Comparison of ENCODE assay signal across 8 mouse cellular contexts in genomic region chr7:133776626-133776996, GRCm38 (mm10). TPM values are rescaled to one million over a fixed set of nuclear protein-coding genes. Genes with fewer than 3 reads are reported as not detected.
DNase-seq lines count a peak whose midpoint lies in the region; ATAC-seq lines count a peak whose summit lies in the region.

Fank1 (plus strand) TSS chr7:133776861.

- no peaks in the 10 kb centered on the region for H3K36me3 ChIP-seq in hindbrain, embryonic 15.5 days
- no peaks in the 10 kb centered on the region for H3K36me3 ChIP-seq in megakaryocyte, embryonic 14.5 days (replicated peaks; ENCODE audit: low read length)

- WGBS in hindbrain, embryonic 15.5 days, result 0% methylated on average over 44 of the region's 45 CpGs

- H3K27ac ChIP-seq in hindbrain, embryonic 15.5 days (replicated peaks), result peak within 1 kb of the TSS; percentile 40

- H3K27me3 ChIP-seq in hindbrain, embryonic 15.5 days, result no peaks in the 10 kb centered on the region
- H3K27me3 ChIP-seq in megakaryocyte, embryonic 14.5 days (replicated peaks), result peaks cover 20% of the 10 kb centered on the region

- H3K4me1 ChIP-seq in hindbrain, embryonic 15.5 days (replicated peaks), result peaks cover 35% of the 10 kb centered on the region
- peaks cover 18% of the 10 kb centered on the region for H3K4me1 ChIP-seq in megakaryocyte, embryonic 14.5 days

- peak; percentile 93 for ATAC-seq in hindbrain, embryonic 15.5 days (ENCODE audit: low FRiP score, low read depth)

- peak; percentile 65 for DNase-seq in WW6 (ENCODE audit: low read depth, low spot score)
- peak; percentile 92 to 94 for DNase-seq in cerebellum, postnatal 25 days
- DNase-seq in frontal cortex, postnatal 36 days (ENCODE audit: low spot score in 2 of 2), result peak; percentile 82 to 84
- peak; percentile 60 to 80 for DNase-seq in left cerebral cortex, adult 8-10 months (ENCODE audit: low spot score in 2 of 2)
- DNase-seq in right cerebral cortex, adult 2 months (ENCODE audit: low spot score in 2 of 2), result peak; percentile 81 to 87
- peak; percentile 89 for DNase-seq in urinary bladder, postnatal 14 days (ENCODE audit: low spot score)

- H3K9ac ChIP-seq in hindbrain, embryonic 15.5 days, result peak within 1 kb of the TSS; percentile 65

- peak within 1 kb of the TSS; percentile 80 for H3K4me2 ChIP-seq in hindbrain, embryonic 15.5 days

- no peaks in the 10 kb centered on the region for H3K9me3 ChIP-seq in hindbrain, embryonic 15.5 days
- H3K9me3 ChIP-seq in megakaryocyte, embryonic 14.5 days, result no peaks in the 10 kb centered on the region

- H3K4me3 ChIP-seq in hindbrain, embryonic 15.5 days, result peak within 1 kb of the TSS; percentile 75
- H3K4me3 ChIP-seq in megakaryocyte, embryonic 14.5 days (replicated peaks), result peak within 1 kb of the TSS; percentile 93

RNA-seq across cellular contexts. Expression of gene Fank1, which starts in this region (rescaled TPM):
- 4.3 and 5.1 TPM in 2 replicates for polyA plus RNA-seq in hindbrain, embryonic 15.5 days (2015; fragmentation: Nextera tagmentation; extraction: Ambion mirVana)
- total RNA-seq in left cerebral cortex, adult 8-10 months (2022), result 1 to 10 TPM; 3.3 to 4.5 (median 4.1) TPM
- not detected in 2 replicates for polyA plus RNA-seq in megakaryocyte, embryonic 14.5 days (2012; ENCODE audit: insufficient read depth, low replicate concordance)

Comparison
In these comparisons a context has a peak if more than half of its experiments do, and no peak if none do; other contexts are left out.
1. Peak in every context shown above with its lines: DNase-seq, ATAC-seq, H3K4me3 ChIP-seq and H3K27ac ChIP-seq.